Mouse (Mus musculus) lung, postnatal 36 days (tissue): ENCODE measurements around the gene Ccnjl.

Experiments used
- DNase-seq: peaks from one replicate; pipeline ENCODE4 v3.0.0; 2022; ENCODE audit warnings: mixed read lengths

Gene Ccnjl

DNA sequence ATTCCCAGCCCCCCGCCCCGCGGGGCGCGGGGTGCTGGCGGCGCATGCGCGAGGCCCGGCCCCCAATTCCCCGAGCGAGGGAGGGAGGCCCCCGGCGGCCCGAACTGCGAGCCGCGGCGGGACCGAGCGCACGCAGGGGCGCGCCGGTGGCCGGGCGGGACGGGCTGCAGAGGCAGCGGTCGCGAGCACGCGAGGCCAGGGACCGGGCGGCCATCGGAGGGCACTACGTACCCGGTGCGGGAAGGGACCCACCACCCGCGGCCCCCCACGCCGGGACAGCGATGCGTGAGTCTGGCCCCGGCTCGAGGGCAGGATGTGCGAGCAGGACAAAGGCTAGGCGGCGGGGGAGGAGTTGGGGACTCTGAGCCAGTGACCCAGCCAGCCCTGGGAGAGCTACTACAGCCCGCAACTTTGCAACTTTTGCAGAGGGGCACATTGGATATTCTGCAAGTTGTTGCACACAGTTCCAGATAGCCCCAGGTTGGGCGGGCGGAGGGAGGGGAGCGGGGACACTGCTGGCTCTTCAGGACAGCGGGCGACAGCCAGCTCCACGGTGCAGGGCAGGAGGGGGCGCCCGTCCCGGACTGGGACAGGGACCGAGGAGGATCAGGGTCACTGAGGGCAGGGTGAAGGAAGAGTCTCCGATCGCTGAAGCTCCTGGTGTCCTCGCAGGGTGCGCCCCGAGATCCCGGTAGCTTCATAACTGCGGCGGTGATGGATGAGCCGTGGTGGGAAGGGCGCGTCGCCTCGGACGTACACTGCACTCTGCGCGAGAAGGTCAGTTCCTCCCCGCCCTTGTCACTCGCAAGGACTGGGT, at the start of gene Ccnjl:
TSS of gene Ccnjl (plus strand) at position 102 of the 817 bp plus-strand sequence.
- peak; percentile 52 for DNase-seq

DNA sequence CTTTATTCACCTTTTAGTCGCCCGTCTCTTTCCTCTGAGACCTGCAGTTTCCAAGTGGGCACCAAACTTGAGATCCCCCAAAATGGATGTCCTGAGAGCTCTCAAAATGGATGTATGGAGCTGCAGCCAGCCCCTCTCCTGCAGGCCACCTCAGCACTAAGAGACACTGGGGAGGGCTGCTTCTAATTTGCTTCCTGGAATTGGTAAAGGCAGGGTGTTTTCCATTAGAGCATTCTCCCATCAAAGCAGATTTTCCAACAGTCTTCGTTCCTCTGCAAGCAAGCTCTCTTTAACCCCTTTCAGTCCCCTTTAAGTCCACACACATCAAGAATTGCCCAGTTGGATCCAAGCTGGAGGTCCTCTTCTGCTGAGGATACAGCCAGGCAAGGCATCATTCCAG, 49.2 kb upstream of the Ccnjl start:
- no peak for DNase-seq

- no peak for DNase-seq
These were observed 48.0 kb upstream of the Ccnjl start for GRCm38 (mm10) chr11:43480561-43480960.

DNA sequence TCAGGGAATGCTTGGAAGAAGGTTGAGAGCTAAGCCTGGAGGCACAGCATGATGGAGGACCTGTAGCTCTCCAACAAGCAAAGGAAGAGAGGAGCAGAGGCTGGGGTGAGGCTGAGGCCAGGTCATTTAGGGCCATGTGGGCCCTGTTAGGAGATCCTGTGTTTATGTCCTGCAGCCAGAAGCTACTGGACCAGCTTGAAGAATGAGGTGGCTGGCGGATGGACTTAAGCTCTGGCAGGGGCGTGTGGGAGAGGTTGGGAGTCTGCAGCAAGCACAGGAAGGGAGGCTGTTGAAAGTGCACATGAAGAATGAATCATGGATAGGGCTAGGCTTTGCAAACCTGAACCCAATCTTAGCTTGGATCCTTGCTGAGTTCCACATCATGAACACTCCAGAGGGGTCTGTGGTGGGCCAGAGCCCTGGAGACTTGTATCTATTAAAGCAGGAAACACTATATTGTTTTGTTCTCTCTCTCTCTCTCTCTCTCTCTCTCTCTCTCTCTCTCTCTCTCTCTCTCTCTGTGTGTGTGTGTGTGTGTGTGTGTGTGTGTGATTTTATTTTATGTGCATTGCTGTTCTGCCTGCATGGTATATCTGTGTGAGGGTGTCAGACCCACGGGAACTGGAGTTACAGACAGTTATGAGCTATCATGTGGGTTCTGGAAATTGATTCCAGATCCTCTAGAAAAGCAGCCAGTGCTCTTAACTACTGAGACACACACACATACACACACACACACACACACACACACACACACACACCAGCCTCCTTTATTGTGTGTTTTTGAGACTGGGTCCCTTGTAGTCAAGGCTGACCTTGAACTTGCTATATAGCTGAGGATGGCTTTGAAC, 46.7 kb upstream of the Ccnjl start:
- DNase-seq: peak; percentile 67

- DNase-seq: peak; percentile 44
These were observed 45.3 kb upstream of the Ccnjl start for GRCm38 (mm10) chr11:43483122-43483792.

DNA sequence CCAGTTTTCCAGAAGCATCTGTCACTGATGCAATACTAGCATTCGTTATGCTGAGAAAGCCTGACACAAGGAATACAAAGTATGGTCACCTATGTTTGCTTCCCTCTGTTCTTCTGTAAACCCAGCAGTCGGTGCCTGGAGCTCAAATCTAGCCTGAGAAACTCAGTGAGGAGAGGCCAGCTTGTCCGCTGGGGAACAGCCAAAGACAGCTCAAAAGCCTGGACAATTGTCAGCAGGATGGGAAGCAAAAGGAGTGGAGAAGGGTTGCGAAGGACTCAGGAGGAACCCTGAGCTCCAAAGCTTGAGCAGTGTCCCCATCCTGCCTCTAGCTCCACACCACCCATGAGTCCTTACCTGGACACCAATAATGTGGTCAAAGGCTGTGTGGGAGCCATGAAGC, 44.5 kb upstream of the Ccnjl start:
- peak; percentile 13 for DNase-seq

GRCm38 (mm10) chr11:43484652-43485051, 43.9 kb upstream of the Ccnjl start:
- DNase-seq: no peak

- DNase-seq: no peak
These were observed 42.7 kb upstream of the Ccnjl start for GRCm38 (mm10) chr11:43485855-43486254.

GRCm38 (mm10) chr11:43492663-43493062, 35.9 kb upstream of the Ccnjl start:
- peak; percentile 83 for DNase-seq

DNA sequence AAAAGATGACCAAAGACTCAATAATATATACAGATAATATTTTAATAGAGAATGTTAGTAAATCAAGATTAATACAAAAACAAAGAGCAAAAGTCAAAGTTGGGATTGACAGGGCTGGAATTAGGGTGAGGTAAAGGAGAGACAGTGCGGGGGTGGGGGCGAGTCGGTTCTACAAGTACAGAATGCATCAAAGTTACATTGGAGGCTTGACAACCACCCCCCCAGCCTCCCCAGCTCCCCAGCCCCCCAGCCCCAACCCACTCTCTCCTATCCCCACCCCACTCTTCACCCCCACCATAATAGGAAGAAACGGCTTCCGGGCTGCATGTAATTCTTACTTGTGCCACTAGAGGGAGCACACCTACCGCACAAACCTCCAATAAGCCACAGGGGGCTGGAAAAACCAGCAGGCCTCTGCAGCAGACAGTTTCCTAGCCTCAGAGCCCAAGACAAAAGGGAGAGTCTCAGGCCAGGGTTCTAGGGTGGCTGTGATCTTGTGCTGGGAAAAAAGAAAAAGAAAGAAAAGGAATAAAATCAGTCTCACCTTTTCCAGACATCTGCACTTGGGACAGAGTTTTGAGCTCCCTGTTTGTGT, 34.7 kb upstream of the Ccnjl start:
- peak; percentile 72 for DNase-seq

- DNase-seq: no peak
These were observed 33.5 kb upstream of the Ccnjl start for GRCm38 (mm10) chr11:43495037-43495436.

DNA sequence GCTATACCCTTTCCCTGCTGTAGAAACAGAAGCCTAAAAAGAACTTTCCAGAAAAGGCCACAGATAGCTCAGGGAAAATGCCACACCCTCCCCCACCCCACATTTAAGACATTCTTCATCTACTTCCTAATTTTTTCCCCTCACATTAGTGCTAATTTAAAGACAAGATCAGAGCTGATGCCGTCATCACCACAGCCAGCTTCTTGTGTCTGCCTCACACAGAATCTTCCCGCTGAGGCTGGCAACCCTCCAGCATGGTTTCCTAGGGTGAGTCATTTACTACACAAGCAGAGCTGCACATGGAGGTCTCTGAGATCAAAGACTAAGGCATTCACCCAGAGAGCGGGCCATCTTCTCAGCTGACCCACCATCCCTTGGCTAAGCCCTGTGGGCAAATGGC, 33.1 kb upstream of the Ccnjl start:
- peak; percentile 54 for DNase-seq

GRCm38 (mm10) chr11:43501256-43501655, 27.3 kb upstream of the Ccnjl start:
- DNase-seq: no peak

GRCm38 (mm10) chr11:43505188-43505587, 23.4 kb upstream of the Ccnjl start:
- DNase-seq: no peak

- DNase-seq: no peak
These were observed 20.6 kb upstream of the Ccnjl start for GRCm38 (mm10) chr11:43507976-43508375.

DNA sequence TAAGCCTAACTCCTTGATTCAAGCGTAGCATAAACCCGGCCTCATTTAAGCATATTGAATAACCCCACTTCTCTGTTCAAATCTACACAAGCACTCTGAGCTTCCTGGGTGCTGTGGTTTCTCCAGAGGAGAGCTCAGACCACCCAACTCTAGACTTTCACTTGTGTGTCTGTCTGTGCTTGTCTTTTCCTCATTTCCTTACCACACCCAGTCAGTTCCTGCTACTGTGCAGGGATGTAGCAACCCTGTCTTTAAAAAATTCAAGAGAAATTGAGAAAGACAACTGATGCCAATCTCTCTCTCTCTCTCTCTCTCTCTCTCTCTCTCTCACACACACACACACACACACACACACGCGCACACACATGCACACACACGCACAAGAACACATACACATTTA, 18.7 kb upstream of the Ccnjl start:
- DNase-seq: no peak

- DNase-seq: no peak
These were observed 15.9 kb upstream of the Ccnjl start for GRCm38 (mm10) chr11:43512661-43513190.

- DNase-seq: peak; percentile 60
These were observed 12.1 kb upstream of the Ccnjl start for GRCm38 (mm10) chr11:43516344-43517021.

DNA sequence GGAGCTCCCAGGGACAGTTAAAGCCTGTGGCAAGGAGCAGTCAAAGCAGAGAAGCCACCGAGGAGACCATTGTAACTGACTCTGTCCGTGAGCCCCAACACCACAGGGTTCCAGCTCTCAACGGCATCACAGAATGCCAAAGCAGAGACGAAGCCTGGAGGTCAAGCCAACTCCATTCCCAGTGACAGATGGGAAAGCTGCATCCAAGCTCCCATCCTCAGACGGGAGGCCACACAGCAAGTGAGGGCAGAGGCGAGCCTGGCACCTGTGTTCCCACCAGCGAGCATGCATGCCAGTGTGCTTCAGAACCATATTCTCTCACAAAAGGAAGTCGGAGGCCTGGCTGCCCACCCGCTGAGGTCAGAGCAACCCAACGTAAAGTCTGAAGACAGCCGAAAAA, 10.9 kb upstream of the Ccnjl start:
- no peak for DNase-seq

DNA sequence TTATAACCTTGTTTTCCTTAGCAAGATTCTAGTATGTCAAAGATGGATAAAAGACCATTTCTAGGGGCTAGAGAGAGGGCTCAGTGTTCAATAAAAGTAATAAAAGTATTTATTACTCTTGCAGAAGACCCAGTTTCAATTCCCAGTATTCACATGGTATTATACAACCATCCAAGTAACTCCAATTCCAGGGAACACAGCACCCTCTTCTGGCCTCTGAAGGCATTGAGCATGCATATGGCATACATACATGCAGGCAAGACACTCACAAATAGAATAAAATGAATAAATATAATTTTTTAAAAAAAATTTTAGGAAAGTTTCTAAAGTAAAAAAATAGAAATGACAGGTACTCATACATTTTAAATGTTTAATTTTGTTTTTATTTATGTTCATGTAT, 10.5 kb upstream of the Ccnjl start:
- DNase-seq: no peak

DNA sequence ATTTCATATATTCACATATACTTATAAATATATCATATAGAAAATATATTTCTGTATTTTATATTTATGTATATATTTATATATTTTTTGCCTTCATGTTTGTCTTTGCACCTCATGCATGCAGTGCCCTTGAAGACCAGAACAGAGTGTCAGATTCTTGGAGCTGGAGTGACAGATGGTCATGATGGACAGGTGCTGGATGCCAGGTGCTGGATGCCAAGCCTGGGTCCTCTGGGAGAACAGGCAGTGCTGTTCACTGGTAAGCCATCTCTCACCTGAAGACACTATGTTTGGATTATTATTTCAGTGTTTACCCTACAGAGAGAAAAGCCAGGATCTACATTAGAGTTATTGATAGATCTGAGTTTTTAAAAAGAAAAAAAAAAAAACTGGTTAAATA, 9.8 kb upstream of the Ccnjl start:
- DNase-seq: no peak

- DNase-seq: no peak
These were observed 8.1 kb upstream of the Ccnjl start for GRCm38 (mm10) chr11:43520521-43520920.
